ENCODE assay signal across 13 mouse cellular contexts in the genomic region with DNA sequence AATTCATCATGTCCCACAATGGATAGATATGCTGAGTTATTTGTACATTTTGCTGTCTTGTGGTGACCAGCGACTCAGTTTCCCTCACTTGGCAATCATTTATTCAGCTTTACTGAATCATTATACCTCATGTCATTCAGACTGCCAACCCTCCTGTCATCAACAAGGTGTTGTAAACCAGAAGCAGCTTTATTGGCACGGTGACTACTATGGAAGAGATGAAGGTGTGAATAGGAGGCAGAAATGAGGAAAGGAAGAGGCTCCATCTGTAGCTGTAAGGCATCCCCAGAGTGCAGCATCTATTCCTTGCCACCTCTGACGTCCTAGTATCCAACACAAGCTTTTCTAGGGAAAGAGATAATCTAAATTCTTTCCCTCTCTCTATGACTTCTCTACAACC.
DNase-seq lines count a peak whose midpoint lies in the region; ATAC-seq lines count a peak whose summit lies in the region.
"Had no signal": no experiment of that assay in that cellular context is flagged by ENCODE, and none has a peak within 500 bp of the region (broad histone marks: within the 10 kb centered on the region; RNA-seq: fewer than 3 reads in every experiment).

No protein-coding gene starts in this region.

- intact Hi-C loops in left cerebral cortex, postnatal 36 days (cut with DNase I), result no loop called here

- no peak overlapping the region for H3K9ac ChIP-seq in forebrain, embryonic 14.5 days (ENCODE audit: low read length)
- no peak overlapping the region for H3K9ac ChIP-seq in forebrain, embryonic 15.5 days (replicated peaks)
- H3K9ac ChIP-seq: embryonic facial prominence, embryonic 12.5 days; forebrain, embryonic 13.5 days; forebrain, postnatal 0 days had no signal

- no peaks in the 10 kb centered on the region for H3K4me1 ChIP-seq in forebrain, embryonic 14.5 days (ENCODE audit: control insufficient read depth, insufficient read depth, low read length)
- no peaks in the 10 kb centered on the region for H3K4me1 ChIP-seq in forebrain, embryonic 15.5 days
- H3K4me1 ChIP-seq: embryonic facial prominence, embryonic 10.5 days; embryonic facial prominence, embryonic 12.5 days; forebrain, embryonic 13.5 days had no signal

- H3K27ac ChIP-seq in forebrain, embryonic 14.5 days (ENCODE audit: low read depth, low read length), result no peak overlapping the region
- no peak overlapping the region for H3K27ac ChIP-seq in forebrain, embryonic 15.5 days (replicated peaks)
- H3K27ac ChIP-seq: embryonic facial prominence, embryonic 10.5 days; embryonic facial prominence, embryonic 12.5 days; forebrain, embryonic 13.5 days had no signal

- no peak for ATAC-seq in forebrain, embryonic 14.5 days
- no peak for ATAC-seq in forebrain, embryonic 15.5 days (replicated peaks)
- ATAC-seq: forebrain, embryonic 13.5 days; forebrain, postnatal 0 days had no signal

- H3K4me3 ChIP-seq in forebrain, embryonic 14.5 days (ENCODE audit: low read depth, low read length), result no peak overlapping the region
- no peak overlapping the region for H3K4me3 ChIP-seq in forebrain, embryonic 15.5 days
- H3K4me3 ChIP-seq: embryonic facial prominence, embryonic 10.5 days; embryonic facial prominence, embryonic 12.5 days; forebrain, embryonic 13.5 days had no signal

- peak; percentile 65 for DNase-seq in cerebellum, adult 9-10 months
- no peak for DNase-seq in cerebellum, postnatal 25 days
- peak; percentile 5 for DNase-seq in forebrain, embryonic 14.5 days (ENCODE audit: low spot score)
- DNase-seq in brain, adult 2 months (ENCODE audit: low read depth, low spot score), result peak; percentile 69
- DNase-seq in left cerebral cortex, postnatal 36 days (ENCODE audit: low spot score in 2 of 2), result no peak
- DNase-seq: adrenal gland, adult 2 months; adrenal gland, postnatal 10 days; adrenal gland, postnatal 25 days; forebrain, postnatal 0 days had no signal

- H3K4me2 ChIP-seq in forebrain, embryonic 14.5 days (ENCODE audit: low read length), result no peak overlapping the region
- no peak overlapping the region for H3K4me2 ChIP-seq in forebrain, embryonic 15.5 days (replicated peaks)
- H3K4me2 ChIP-seq: embryonic facial prominence, embryonic 12.5 days; forebrain, embryonic 13.5 days had no signal

- no peaks in the 10 kb centered on the region for H3K36me3 ChIP-seq in forebrain, embryonic 14.5 days (ENCODE audit: control insufficient read depth, insufficient read depth, low read length)
- H3K36me3 ChIP-seq in forebrain, embryonic 15.5 days, result no peaks in the 10 kb centered on the region
- H3K36me3 ChIP-seq: embryonic facial prominence, embryonic 10.5 days; embryonic facial prominence, embryonic 12.5 days had no signal

- WGBS in forebrain, embryonic 14.5 days, result 79% methylated on average over 3 of the region's 3 CpGs
- WGBS in forebrain, embryonic 15.5 days, result 63% methylated on average over 3 of the region's 3 CpGs

- no peaks in the 10 kb centered on the region; the same call in 1 of the 2 replicates for H3K9me3 ChIP-seq in forebrain, embryonic 14.5 days (replicated peaks; ENCODE audit: control insufficient read depth, low read length)
- no peaks in the 10 kb centered on the region for H3K9me3 ChIP-seq in forebrain, embryonic 15.5 days
- H3K9me3 ChIP-seq: embryonic facial prominence, embryonic 10.5 days; embryonic facial prominence, embryonic 12.5 days; forebrain, embryonic 13.5 days had no signal

- H3K27me3 ChIP-seq in forebrain, embryonic 14.5 days (replicated peaks; ENCODE audit: control insufficient read depth, insufficient read depth, low read length), result no peaks in the 10 kb centered on the region
- H3K27me3 ChIP-seq in forebrain, embryonic 15.5 days, result no peaks in the 10 kb centered on the region
- H3K27me3 ChIP-seq: embryonic facial prominence, embryonic 12.5 days; forebrain, embryonic 13.5 days had no signal

Comparison
In these comparisons a context has a peak if more than half of its experiments do, and no peak if none do; other contexts are left out.
1. DNase-seq: peak in cerebellum, adult 9-10 months (single experiment), forebrain, embryonic 14.5 days (single experiment) and brain, adult 2 months (single experiment); none in cerebellum, postnatal 25 days (0 of 2) and left cerebral cortex, postnatal 36 days (0 of 2).